Mouse (Mus musculus): ENCODE results near the gene Acsf2. TPM values are rescaled to one million over a fixed set of nuclear protein-coding genes. Genes with fewer than 3 reads are reported as not detected.

Acsf2 gene
- polyA plus RNA-seq, 1 experiment from 2014 or later, result 0.98 TPM

GRCm38 (mm10) chr11:94575036-94575435 lies 26.6 kb downstream of the Acsf2 start:
- 79% methylated on average over 2 of the region's 2 CpGs for WGBS
- Histone ChIP-seq H3K9me3 (ENCODE audit: control insufficient read depth, low read length) (no peaks in the 10 kb centered on the region), H3K27me3 (replicated peaks; ENCODE audit: control insufficient read depth, insufficient read depth, low read length) (no peaks in the 10 kb centered on the region), H3K4me3 (replicated peaks; ENCODE audit: low read length) (no peak overlapping the region), H3K36me3 (ENCODE audit: control insufficient read depth, insufficient read depth) (no peaks in the 10 kb centered on the region), H3K4me2 (ENCODE audit: low read length) (no peak overlapping the region), H3K4me1 (replicated peaks; ENCODE audit: control insufficient read depth, insufficient read depth, low read length) (no peaks in the 10 kb centered on the region), H3K27ac (ENCODE audit: low read length) (no peak overlapping the region), H3K9ac (replicated peaks; ENCODE audit: low read depth, low read length) (no peak overlapping the region)
- ATAC-seq, result no peak

- H3K9ac ChIP-seq (replicated peaks; ENCODE audit: low read depth, low read length), result no peak overlapping the region
- no peak overlapping the region for H3K4me3 ChIP-seq (replicated peaks; ENCODE audit: low read length)
- ATAC-seq, result no peak
- H3K27me3 ChIP-seq (replicated peaks; ENCODE audit: control insufficient read depth, insufficient read depth, low read length), result no peaks in the 10 kb centered on the region
- H3K9me3 ChIP-seq (ENCODE audit: control insufficient read depth, low read length), result no peaks in the 10 kb centered on the region
- no peaks in the 10 kb centered on the region for H3K4me1 ChIP-seq (replicated peaks; ENCODE audit: control insufficient read depth, insufficient read depth, low read length)
- H3K4me2 ChIP-seq (ENCODE audit: low read length), result no peak overlapping the region
- H3K36me3 ChIP-seq (ENCODE audit: control insufficient read depth, insufficient read depth), result no peaks in the 10 kb centered on the region
- H3K27ac ChIP-seq (ENCODE audit: low read length), result no peak overlapping the region
- WGBS, result 21% methylated on average over 7 of the region's 7 CpGs
Measured at GRCm38 (mm10) chr11:94574560-94574959, 27.1 kb downstream of the Acsf2 start.

GRCm38 (mm10) chr11:94571850-94572249 lies 29.8 kb downstream of the Acsf2 start:
- Histone ChIP-seq H3K4me1 (replicated peaks; ENCODE audit: control insufficient read depth, insufficient read depth, low read length) (no peaks in the 10 kb centered on the region), H3K27me3 (replicated peaks; ENCODE audit: control insufficient read depth, insufficient read depth, low read length) (no peaks in the 10 kb centered on the region), H3K27ac (ENCODE audit: low read length) (no peak overlapping the region), H3K4me3 (replicated peaks; ENCODE audit: low read length) (no peak overlapping the region), H3K9ac (replicated peaks; ENCODE audit: low read depth, low read length) (no peak overlapping the region), H3K4me2 (ENCODE audit: low read length) (no peak overlapping the region), H3K9me3 (ENCODE audit: control insufficient read depth, low read length) (no peaks in the 10 kb centered on the region), H3K36me3 (ENCODE audit: control insufficient read depth, insufficient read depth) (no peaks in the 10 kb centered on the region)
- WGBS, result 93% methylated on average over 1 of the region's 1 CpGs
- no peak for ATAC-seq

GRCm38 (mm10) chr11:94570612-94571011 lies 31.1 kb downstream of the Acsf2 start:
- Histone ChIP-seq H3K4me1 (replicated peaks; ENCODE audit: control insufficient read depth, insufficient read depth, low read length) (no peaks in the 10 kb centered on the region), H3K4me2 (ENCODE audit: low read length) (no peak overlapping the region), H3K27ac (ENCODE audit: low read length) (no peak overlapping the region), H3K27me3 (replicated peaks; ENCODE audit: control insufficient read depth, insufficient read depth, low read length) (no peaks in the 10 kb centered on the region), H3K9me3 (ENCODE audit: control insufficient read depth, low read length) (no peaks in the 10 kb centered on the region), H3K9ac (replicated peaks; ENCODE audit: low read depth, low read length) (no peak overlapping the region), H3K4me3 (replicated peaks; ENCODE audit: low read length) (no peak overlapping the region), H3K36me3 (ENCODE audit: control insufficient read depth, insufficient read depth) (no peaks in the 10 kb centered on the region)
- WGBS, result 50% methylated on average over 9 of the region's 9 CpGs
- no peak for ATAC-seq

GRCm38 (mm10) chr11:94567326-94567725 lies 34.3 kb downstream of the Acsf2 start:
- no peaks in the 10 kb centered on the region for H3K36me3 ChIP-seq (ENCODE audit: control insufficient read depth, insufficient read depth)
- H3K4me2 ChIP-seq (ENCODE audit: low read length), result no peak overlapping the region
- peaks cover 8% of the 10 kb centered on the region; the same call in 1 of the 2 replicates for H3K27me3 ChIP-seq (replicated peaks; ENCODE audit: control insufficient read depth, insufficient read depth, low read length)
- H3K27ac ChIP-seq (ENCODE audit: low read length), result no peak overlapping the region
- H3K4me1 ChIP-seq (replicated peaks; ENCODE audit: control insufficient read depth, insufficient read depth, low read length), result peaks cover 12% of the 10 kb centered on the region
- ATAC-seq, result no peak
- no peak overlapping the region for H3K9ac ChIP-seq (replicated peaks; ENCODE audit: low read depth, low read length)
- 91% methylated on average over 7 of the region's 7 CpGs for WGBS
- H3K9me3 ChIP-seq (ENCODE audit: control insufficient read depth, low read length), result no peaks in the 10 kb centered on the region
- H3K4me3 ChIP-seq (replicated peaks; ENCODE audit: low read length), result no peak overlapping the region

GRCm38 (mm10) chr11:94566534-94566933 lies 35.1 kb downstream of the Acsf2 start:
- no peak for ATAC-seq
- Histone ChIP-seq H3K27me3 (replicated peaks; ENCODE audit: control insufficient read depth, insufficient read depth, low read length) (peaks cover 8% of the 10 kb centered on the region; the same call in 1 of the 2 replicates), H3K4me3 (replicated peaks; ENCODE audit: low read length) (no peak overlapping the region), H3K4me1 (replicated peaks; ENCODE audit: control insufficient read depth, insufficient read depth, low read length) (peaks cover 12% of the 10 kb centered on the region), H3K9ac (replicated peaks; ENCODE audit: low read depth, low read length) (no peak overlapping the region), H3K4me2 (ENCODE audit: low read length) (no peak overlapping the region), H3K36me3 (ENCODE audit: control insufficient read depth, insufficient read depth) (no peaks in the 10 kb centered on the region), H3K27ac (ENCODE audit: low read length) (no peak overlapping the region), H3K9me3 (ENCODE audit: control insufficient read depth, low read length) (no peaks in the 10 kb centered on the region)
- WGBS, result 86% methylated on average over 6 of the region's 6 CpGs

- H3K27ac ChIP-seq (ENCODE audit: low read length), result no peak overlapping the region
- no peak for ATAC-seq
- H3K9ac ChIP-seq (replicated peaks; ENCODE audit: low read depth, low read length), result no peak overlapping the region
- peak overlapping the region; percentile 25 for H3K4me3 ChIP-seq (replicated peaks; ENCODE audit: low read length)
- H3K4me1 ChIP-seq (replicated peaks; ENCODE audit: control insufficient read depth, insufficient read depth, low read length), result peaks cover 12% of the 10 kb centered on the region
- H3K4me2 ChIP-seq (ENCODE audit: low read length), result peak overlapping the region; percentile 47
- no peaks in the 10 kb centered on the region for H3K9me3 ChIP-seq (ENCODE audit: control insufficient read depth, low read length)
- peaks cover 8% of the 10 kb centered on the region; the same call in 1 of the 2 replicates for H3K27me3 ChIP-seq (replicated peaks; ENCODE audit: control insufficient read depth, insufficient read depth, low read length)
- 9% methylated on average over 16 of the region's 16 CpGs for WGBS
- no peaks in the 10 kb centered on the region for H3K36me3 ChIP-seq (ENCODE audit: control insufficient read depth, insufficient read depth)
Measured at GRCm38 (mm10) chr11:94565151-94565479, 36.6 kb downstream of the Acsf2 start.

GRCm38 (mm10) chr11:94564437-94565150 lies 37.1 kb downstream of the Acsf2 start, which contains the start of gene Chad:
TSS of gene Chad (plus strand) at chr11:94565047.
- peak within 1 kb of the TSS; percentile 47 for H3K4me2 ChIP-seq (ENCODE audit: low read length)
- 2% methylated on average over 35 of the region's 35 CpGs for WGBS
- peak within 1 kb of the TSS; percentile 23; the same call in 1 of the 2 replicates for H3K9ac ChIP-seq (replicated peaks; ENCODE audit: low read depth, low read length)
- peaks cover 12% of the 10 kb centered on the region for H3K4me1 ChIP-seq (replicated peaks; ENCODE audit: control insufficient read depth, insufficient read depth, low read length)
- H3K27me3 ChIP-seq (replicated peaks; ENCODE audit: control insufficient read depth, insufficient read depth, low read length), result peaks cover 8% of the 10 kb centered on the region; the same call in 1 of the 2 replicates
- no peaks in the 10 kb centered on the region for H3K9me3 ChIP-seq (ENCODE audit: control insufficient read depth, low read length)
- H3K36me3 ChIP-seq (ENCODE audit: control insufficient read depth, insufficient read depth), result no peaks in the 10 kb centered on the region
- H3K4me3 ChIP-seq (replicated peaks; ENCODE audit: low read length), result peak within 1 kb of the TSS; percentile 25
- H3K27ac ChIP-seq (ENCODE audit: low read length), result no peak within 1 kb of the TSS
- ATAC-seq, result peak; percentile 59

- H3K36me3 ChIP-seq (ENCODE audit: control insufficient read depth, insufficient read depth), result no peaks in the 10 kb centered on the region
- no peak overlapping the region for H3K9ac ChIP-seq (replicated peaks; ENCODE audit: low read depth, low read length)
- H3K4me3 ChIP-seq (replicated peaks; ENCODE audit: low read length), result no peak overlapping the region
- no peaks in the 10 kb centered on the region for H3K9me3 ChIP-seq (ENCODE audit: control insufficient read depth, low read length)
- peak overlapping the region; percentile 47; the same call in 1 of the 2 replicates for H3K4me2 ChIP-seq (ENCODE audit: low read length)
- no peak for ATAC-seq
- peaks cover 8% of the 10 kb centered on the region; the same call in 1 of the 2 replicates for H3K27me3 ChIP-seq (replicated peaks; ENCODE audit: control insufficient read depth, insufficient read depth, low read length)
- peaks cover 12% of the 10 kb centered on the region for H3K4me1 ChIP-seq (replicated peaks; ENCODE audit: control insufficient read depth, insufficient read depth, low read length)
- 51% methylated on average over 5 of the region's 5 CpGs for WGBS
- no peak overlapping the region for H3K27ac ChIP-seq (ENCODE audit: low read length)
Measured at GRCm38 (mm10) chr11:94563821-94564220, 37.9 kb downstream of the Acsf2 start.
